In the genomic region with DNA sequence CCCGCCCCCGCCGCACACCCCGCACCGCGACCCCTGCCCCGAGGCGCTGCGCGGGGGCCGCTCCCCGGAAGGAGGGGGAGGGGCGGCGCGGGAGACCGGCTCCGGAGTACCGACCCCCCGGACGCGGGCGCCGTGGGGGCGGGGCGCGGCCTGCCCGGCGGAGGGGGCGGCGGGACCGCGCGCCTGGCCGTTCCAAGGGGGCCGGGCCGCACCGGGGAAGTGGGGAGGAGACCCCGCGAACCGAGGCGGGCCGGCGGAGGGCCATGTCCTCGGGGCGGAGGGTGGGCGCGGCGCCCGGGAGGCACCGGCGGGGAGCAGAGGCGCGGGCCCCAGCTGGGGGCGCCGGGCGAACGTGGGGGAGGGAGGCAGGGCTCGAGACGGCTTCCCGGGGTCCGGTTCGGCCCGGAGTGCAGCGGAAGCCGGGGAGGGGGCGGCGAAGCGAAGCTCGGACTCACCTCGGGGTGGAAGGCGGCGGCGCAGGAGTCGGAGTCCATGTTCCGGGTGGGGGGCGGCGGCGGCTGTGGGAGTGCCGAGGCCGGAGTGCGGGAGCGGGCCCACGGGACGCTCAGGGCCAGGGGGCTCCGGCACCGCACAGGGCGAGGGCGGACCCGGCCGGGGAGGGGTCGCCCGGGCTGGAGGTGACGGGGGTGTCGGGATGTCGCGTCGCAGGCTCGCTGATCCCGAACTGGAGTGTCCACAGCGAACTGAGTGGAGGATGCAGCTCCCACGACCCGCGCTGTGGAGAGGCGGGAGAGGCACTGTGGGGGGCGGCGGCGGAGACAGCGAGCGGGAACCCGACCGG, we compare ENCODE assay signal across 8 mouse cellular contexts. TPM values are rescaled to one million over a fixed set of nuclear protein-coding genes. Genes with fewer than 3 reads are reported as not detected.
DNase-seq lines count a peak whose midpoint lies in the region; ATAC-seq and TF ChIP-seq lines count a peak whose summit lies in the region.

No protein-coding gene starts in this region.

- peak; percentile 16 for ATAC-seq in kidney, embryonic 15.5 days (replicated peaks; ENCODE audit: low FRiP score)
- peak; percentile 4 for ATAC-seq in forebrain, embryonic 11.5 days (replicated peaks; ENCODE audit: low FRiP score)
- peak; percentile 42 for ATAC-seq in midbrain, postnatal 0 days (ENCODE audit: low FRiP score)

- no peaks in the 10 kb centered on the region for H3K27me3 ChIP-seq in kidney, embryonic 15.5 days
- H3K27me3 ChIP-seq in MEL (ENCODE audit: control insufficient read depth in 1 of 2, insufficient read depth in 2 of 2, low read length in 2 of 2): no peaks in the 10 kb centered on the region
- no peaks in the 10 kb centered on the region for H3K27me3 ChIP-seq in forebrain, embryonic 11.5 days (ENCODE audit: control insufficient read depth, insufficient read depth, low read length)
- H3K27me3 ChIP-seq in midbrain, postnatal 0 days (ENCODE audit: insufficient read depth, low read length): no peaks in the 10 kb centered on the region

- TF ChIP-seq RAD21 in MEL (IDR thresholded peaks at IDR 0.05; ENCODE audit: low read depth, low read length): no peak

- peak overlapping the region; percentile 98 for H3K4me3 ChIP-seq in kidney, embryonic 15.5 days (replicated peaks)
- H3K4me3 ChIP-seq in MEL (ENCODE audit: control insufficient read depth in 1 of 2, insufficient read depth in 1 of 2, low read depth in 2 of 2, low read length in 2 of 2): peak overlapping the region; percentile 83 to 85
- H3K4me3 ChIP-seq in forebrain, embryonic 11.5 days (ENCODE audit: low read depth, low read length): peak overlapping the region; percentile 99
- H3K4me3 ChIP-seq in midbrain, postnatal 0 days (ENCODE audit: low read depth, low read length): peak overlapping the region; percentile 97

- under 1% methylated on average over 79 of the region's 111 CpGs for WGBS in kidney, embryonic 15.5 days
- WGBS in forebrain, embryonic 11.5 days: under 1% methylated on average over 93 of the region's 111 CpGs
- 2% methylated on average over 64 of the region's 111 CpGs for WGBS in midbrain, postnatal 0 days

- H3K27ac ChIP-seq in kidney, embryonic 15.5 days: peak overlapping the region; percentile 92
- peak overlapping the region; percentile 27; the same call in 1 of the 2 replicates for H3K27ac ChIP-seq in MEL (ENCODE audit: control insufficient read depth, low read depth, low read length)
- peak overlapping the region; percentile 62 for H3K27ac ChIP-seq in forebrain, embryonic 11.5 days (ENCODE audit: low read depth, low read length)
- H3K27ac ChIP-seq in midbrain, postnatal 0 days (ENCODE audit: low read depth, low read length): peak overlapping the region; percentile 55

- DNase-seq in kidney, adult 8-10 months: no peak
- DNase-seq in MEL (ENCODE audit: low read depth, low spot score): no peak
- peak; percentile 83 for DNase-seq in forebrain, embryonic 11.5 days (ENCODE audit: low spot score)
- peak; percentile 73 for DNase-seq in kidney, postnatal 10 days
- DNase-seq in midbrain, postnatal 0 days (ENCODE audit: low spot score): no peak
- no peak for DNase-seq in embryo, embryonic 10.5 days (ENCODE audit: low spot score)
- DNase-seq in left cerebral cortex, adult 11 months (ENCODE audit: low spot score): no peak

- peaks cover 32% of the 10 kb centered on the region for H3K36me3 ChIP-seq in kidney, embryonic 15.5 days
- peaks cover 0 to 20% of the 10 kb centered on the region in 2 experiments; a peak in 2 of 4 replicates for H3K36me3 ChIP-seq in MEL (ENCODE audit: control insufficient read depth in 1 of 2, insufficient read depth in 2 of 2, low read length in 2 of 2)
- H3K36me3 ChIP-seq in forebrain, embryonic 11.5 days (ENCODE audit: control insufficient read depth, insufficient read depth, low read length): peaks cover 8% of the 10 kb centered on the region
- H3K36me3 ChIP-seq in midbrain, postnatal 0 days (ENCODE audit: insufficient read depth, low read length): peaks cover 20% of the 10 kb centered on the region

- no peak; a peak in 1 of 4 replicates for TF ChIP-seq POLR2A in MEL (IDR thresholded peaks at IDR 0.05; ENCODE audit: control insufficient read depth in 1 of 2, insufficient read depth in 1 of 2, low read depth in 1 of 2, low read length in 2 of 2, poor library complexity in 1 of 2)

- H3K79me2 ChIP-seq in MEL (ENCODE audit: control insufficient read depth, insufficient read depth, low read length, poor library complexity): peaks cover 6% of the 10 kb centered on the region; the same call in 1 of the 2 replicates

- peaks cover 26% of the 10 kb centered on the region for H3K4me1 ChIP-seq in kidney, embryonic 15.5 days
- peaks cover 5 to 30% of the 10 kb centered on the region in 2 experiments for H3K4me1 ChIP-seq in MEL (ENCODE audit: control insufficient read depth in 1 of 2, insufficient read depth in 2 of 2, low read length in 2 of 2)
- H3K4me1 ChIP-seq in forebrain, embryonic 11.5 days (replicated peaks; ENCODE audit: control insufficient read depth, insufficient read depth, low read length): peaks cover 6% of the 10 kb centered on the region; the same call in 1 of the 2 replicates
- peaks cover 10% of the 10 kb centered on the region; the same call in 1 of the 2 replicates for H3K4me1 ChIP-seq in midbrain, postnatal 0 days (ENCODE audit: insufficient read depth, low read length)

- H3K9me3 ChIP-seq in kidney, embryonic 15.5 days (replicated peaks): no peaks in the 10 kb centered on the region
- no peaks in the 10 kb centered on the region for H3K9me3 ChIP-seq in MEL (replicated peaks; ENCODE audit: insufficient read depth, low read length)
- no peaks in the 10 kb centered on the region for H3K9me3 ChIP-seq in forebrain, embryonic 11.5 days (ENCODE audit: control insufficient read depth, low read length)
- H3K9me3 ChIP-seq in midbrain, postnatal 0 days (ENCODE audit: low read length): no peaks in the 10 kb centered on the region

- no peak for TF ChIP-seq CTCF in MEL (IDR thresholded peaks at IDR 0.05 in 2 of 3, conservative IDR thresholded peaks at IDR 0.05 in 1 of 3; ENCODE audit: control insufficient read depth in 1 of 3, insufficient read depth in 1 of 3, low read depth in 2 of 3, low read length in 3 of 3, poor library complexity in 1 of 3, severe bottlenecking in 1 of 3)
- TF ChIP-seq CTCF in midbrain, postnatal 0 days (IDR thresholded peaks at IDR 0.05): no peak

- no peak for TF ChIP-seq EP300 in MEL (IDR thresholded peaks at IDR 0.05; ENCODE audit: low read depth in 1 of 2, low read length in 2 of 2)

- peak overlapping the region; percentile 97 for H3K9ac ChIP-seq in kidney, embryonic 15.5 days
- H3K9ac ChIP-seq in MEL (ENCODE audit: control insufficient read depth, low read depth, low read length, poor library complexity, severe bottlenecking): peak overlapping the region; percentile 80
- H3K9ac ChIP-seq in forebrain, embryonic 11.5 days (ENCODE audit: low read length): peak overlapping the region; percentile 93
- H3K9ac ChIP-seq in midbrain, postnatal 0 days (replicated peaks; ENCODE audit: low read length, poor library complexity, severe bottlenecking): peak overlapping the region; percentile 87

- H3K4me2 ChIP-seq in kidney, embryonic 15.5 days: peak overlapping the region; percentile 88
- H3K4me2 ChIP-seq in forebrain, embryonic 11.5 days (ENCODE audit: low read depth, low read length, severe bottlenecking): peak overlapping the region; percentile 83
- H3K4me2 ChIP-seq in midbrain, postnatal 0 days (ENCODE audit: low read depth, low read length, poor library complexity, severe bottlenecking): peak overlapping the region; percentile 97

RNA-seq across cellular contexts. Expression of a gene that starts 0.5 kb away (rescaled TPM):
- polyA plus RNA-seq in kidney, embryonic 15.5 days (2015; fragmentation: Nextera tagmentation; extraction: Ambion mirVana): 31.2 and 32.1 TPM in 2 replicates
- total RNA-seq in MEL (2012; rRNA removed): 2.0 and 3.2 TPM in 2 replicates
- polyA plus RNA-seq in MEL (2012; ENCODE audit: insufficient read depth in 1 of 2, insufficient read length in 2 of 2, low read depth in 1 of 2, low replicate concordance in 2 of 2, missing spikeins in 1 of 2): 1 to 10 TPM in 1 of 2 experiments, not detected in 1; 6.6 TPM
- polyA plus RNA-seq in forebrain, embryonic 11.5 days (2014; fragmentation: Nextera tagmentation; extraction: Ambion mirVana): 27.0 and 28.6 TPM in 2 replicates
- total RNA-seq in midbrain, postnatal 0 days (2014; rRNA removed): 17.2 and 18.3 TPM in 2 replicates
- polyA plus RNA-seq in midbrain, postnatal 0 days (2015; fragmentation: Nextera tagmentation; extraction: Ambion mirVana): 16.6 and 17.1 TPM in 2 replicates

RNA-seq across cellular contexts. Expression of a gene that starts 6.8 kb away (rescaled TPM):
- 39.2 and 44.8 TPM in 2 replicates for polyA plus RNA-seq in kidney, embryonic 15.5 days (2015; fragmentation: Nextera tagmentation; extraction: Ambion mirVana)
- total RNA-seq in MEL (2012; rRNA removed): 12.0 and 13.7 TPM in 2 replicates
- 10 to 100 TPM in 1 of 2 experiments, not detected in 1; 17.2 TPM for polyA plus RNA-seq in MEL (2012; ENCODE audit: insufficient read depth in 1 of 2, insufficient read length in 2 of 2, low read depth in 1 of 2, low replicate concordance in 2 of 2, missing spikeins in 1 of 2)
- polyA plus RNA-seq in forebrain, embryonic 11.5 days (2014; fragmentation: Nextera tagmentation; extraction: Ambion mirVana): 25.1 and 28.9 TPM in 2 replicates
- 13.8 and 21.1 TPM in 2 replicates for total RNA-seq in midbrain, postnatal 0 days (2014; rRNA removed)
- polyA plus RNA-seq in midbrain, postnatal 0 days (2015; fragmentation: Nextera tagmentation; extraction: Ambion mirVana): 42.7 and 45.7 TPM in 2 replicates

RNA-seq across cellular contexts. Expression of a gene that starts 13.0 kb away (rescaled TPM):
- 11.7 and 12.5 TPM in 2 replicates for polyA plus RNA-seq in kidney, embryonic 15.5 days (2015; fragmentation: Nextera tagmentation; extraction: Ambion mirVana)
- total RNA-seq in MEL (2012; rRNA removed): 17.5 and 18.0 TPM in 2 replicates
- 10 to 100 TPM in 1 of 2 experiments, not detected in 1; 22.5 TPM for polyA plus RNA-seq in MEL (2012; ENCODE audit: insufficient read depth in 1 of 2, insufficient read length in 2 of 2, low read depth in 1 of 2, low replicate concordance in 2 of 2, missing spikeins in 1 of 2)
- 3.9 and 5.3 TPM in 2 replicates for polyA plus RNA-seq in forebrain, embryonic 11.5 days (2014; fragmentation: Nextera tagmentation; extraction: Ambion mirVana)
- total RNA-seq in midbrain, postnatal 0 days (2014; rRNA removed): 9.0 and 13.2 TPM in 2 replicates
- polyA plus RNA-seq in midbrain, postnatal 0 days (2015; fragmentation: Nextera tagmentation; extraction: Ambion mirVana): 3.5 and 4.1 TPM in 2 replicates

RNA-seq across cellular contexts. Expression of a gene that starts 31.9 kb away (rescaled TPM):
- polyA plus RNA-seq in kidney, embryonic 15.5 days (2015; fragmentation: Nextera tagmentation; extraction: Ambion mirVana): 17.7 and 23.8 TPM in 2 replicates
- 9.4 and 12.1 TPM in 2 replicates for total RNA-seq in MEL (2012; rRNA removed)
- polyA plus RNA-seq in MEL (2012; ENCODE audit: insufficient read depth in 1 of 2, insufficient read length in 2 of 2, low read depth in 1 of 2, low replicate concordance in 2 of 2, missing spikeins in 1 of 2): 10 to 100 TPM in 1 of 2 experiments, not detected in 1; 21.4 TPM
- polyA plus RNA-seq in forebrain, embryonic 11.5 days (2014; fragmentation: Nextera tagmentation; extraction: Ambion mirVana): 20.7 and 26.7 TPM in 2 replicates
- 7.8 and 8.9 TPM in 2 replicates for total RNA-seq in midbrain, postnatal 0 days (2014; rRNA removed)
- 17.0 and 20.6 TPM in 2 replicates for polyA plus RNA-seq in midbrain, postnatal 0 days (2015; fragmentation: Nextera tagmentation; extraction: Ambion mirVana)

RNA-seq across cellular contexts. Expression of a gene that starts 42.8 kb away (rescaled TPM):
- polyA plus RNA-seq in kidney, embryonic 15.5 days (2015; fragmentation: Nextera tagmentation; extraction: Ambion mirVana): 0.45 and 0.86 TPM in 2 replicates
- total RNA-seq in MEL (2012; rRNA removed): 0.12 TPM in 1 of 2 replicates, not detected in the other
- polyA plus RNA-seq in MEL (2012; ENCODE audit: insufficient read depth in 1 of 2, insufficient read length in 2 of 2, low read depth in 1 of 2, low replicate concordance in 2 of 2, missing spikeins in 1 of 2): under 1 TPM in 1 of 2 experiments, not detected in 1; 0.21 TPM
- polyA plus RNA-seq in forebrain, embryonic 11.5 days (2014; fragmentation: Nextera tagmentation; extraction: Ambion mirVana): 0.24 and 0.67 TPM in 2 replicates
- 0.11 and 1.5 TPM in 2 replicates for total RNA-seq in midbrain, postnatal 0 days (2014; rRNA removed)
- 1.6 TPM in 2 replicates for polyA plus RNA-seq in midbrain, postnatal 0 days (2015; fragmentation: Nextera tagmentation; extraction: Ambion mirVana)

Comparison
In these comparisons a context has a peak if more than half of its experiments do, and no peak if none do; other contexts are left out.
1. DNase-seq: peak in forebrain, embryonic 11.5 days (single experiment) and kidney, postnatal 10 days (single experiment); none in kidney, adult 8-10 months (0 of 2), MEL (single experiment), midbrain, postnatal 0 days (single experiment), embryo, embryonic 10.5 days (single experiment) and left cerebral cortex, adult 11 months (single experiment).
2. H3K27ac ChIP-seq: peak in every context shown above with its lines; median percentile 92 in kidney, embryonic 15.5 days; 62 in forebrain, embryonic 11.5 days; 55 in midbrain, postnatal 0 days; 27 in MEL.
3. Peak in every context shown above with its lines, with median percentiles within 50 percentile points of each other: ATAC-seq, H3K4me2 ChIP-seq, H3K4me3 ChIP-seq and H3K9ac ChIP-seq.